Mouse (Mus musculus) bone marrow, adult 2 months (tissue): ENCODE results near the gene Alk. TPM values are rescaled to one million over a fixed set of nuclear protein-coding genes. Genes with fewer than 3 reads are reported as not detected.

Experiments used
- H3K27ac ChIP-seq: fragments of 200-500 bp; 2 replicates; pipeline ENCODE4 v1.5.1; 2012; ENCODE audit warnings: low read depth, mild to moderate bottlenecking, control low read depth, inconsistent platforms, low read length; ENCODE audit not compliant: control insufficient read depth, poor library complexity, insufficient read depth
- H3K4me1 ChIP-seq: fragments of 200-500 bp; 2 replicates; pipeline ENCODE4 v1.6.1; 2011; ENCODE audit warnings: low read length; ENCODE audit not compliant: control insufficient read depth, insufficient read depth
- H3K4me3 ChIP-seq: fragments of 200-500 bp; replicated peaks from 2 replicates; pipeline ENCODE3; 2011; ENCODE audit warnings: mild to moderate bottlenecking, low read depth, low read length, control low read depth; ENCODE audit not compliant: control insufficient read depth
- CTCF ChIP-seq: fragments of 200-500 bp; IDR thresholded peaks from 2 replicates; pipeline ENCODE4 v1.5.1; 2011; ENCODE audit warnings: low read length, control low read depth; ENCODE audit not compliant: control insufficient read depth, insufficient read depth
- POLR2A ChIP-seq: fragments of 200-500 bp; IDR thresholded peaks from 2 replicates; pipeline ENCODE4 v1.6.1; 2011; ENCODE audit warnings: low read depth, mild to moderate bottlenecking, control low read depth, low read length, borderline replicate concordance; ENCODE audit not compliant: control insufficient read depth
- WGBS: fragments of 180-500 bp; shearing (Covaris S2); methylation state at CpG from one replicate; pipeline ENCODE4 v1.1.7; 2018; 5-methylcytosine and 5-hydroxymethylcytosine counted together
- polyA plus RNA-seq: library from polyadenylated mRNA; stranded (reverse); fragments of >200 nt; gene quantifications from 2 replicates; pipeline ENCODE4 v1.2.4, GENCODE M21; 2011; ENCODE audit warnings: low replicate concordance; ENCODE audit not compliant: missing spikeins, insufficient read depth, insufficient read length

Alk gene
- polyA plus RNA-seq, 1 experiment: not detected

DNA sequence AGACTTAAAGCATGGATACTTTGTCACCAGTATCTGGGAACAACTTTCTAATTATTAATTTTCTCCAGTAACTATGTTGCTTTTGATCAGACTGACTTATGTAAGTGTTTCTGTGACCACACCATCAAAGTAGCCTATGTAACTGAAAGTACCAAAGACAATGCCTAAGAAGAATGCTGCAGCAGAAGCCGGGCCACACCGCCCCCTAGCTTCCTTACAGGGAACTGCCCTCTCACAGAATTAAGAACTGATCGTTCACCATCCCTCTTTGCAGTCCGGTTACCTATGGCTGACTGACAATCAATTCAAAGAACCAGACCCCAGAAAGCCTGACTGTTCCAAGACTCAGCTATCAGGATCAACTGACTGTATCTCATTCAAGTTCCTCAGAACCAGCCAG lies 362.4 kb downstream of the Alk start:
- no peak overlapping the region for H3K27ac ChIP-seq
- 11% methylated on average over 4 of the region's 4 CpGs for WGBS
- H3K4me1 ChIP-seq: no peaks in the 10 kb centered on the region
- TF ChIP-seq POLR2A: no peak
- TF ChIP-seq CTCF: peak; percentile 68
- no peak overlapping the region for H3K4me3 ChIP-seq

DNA sequence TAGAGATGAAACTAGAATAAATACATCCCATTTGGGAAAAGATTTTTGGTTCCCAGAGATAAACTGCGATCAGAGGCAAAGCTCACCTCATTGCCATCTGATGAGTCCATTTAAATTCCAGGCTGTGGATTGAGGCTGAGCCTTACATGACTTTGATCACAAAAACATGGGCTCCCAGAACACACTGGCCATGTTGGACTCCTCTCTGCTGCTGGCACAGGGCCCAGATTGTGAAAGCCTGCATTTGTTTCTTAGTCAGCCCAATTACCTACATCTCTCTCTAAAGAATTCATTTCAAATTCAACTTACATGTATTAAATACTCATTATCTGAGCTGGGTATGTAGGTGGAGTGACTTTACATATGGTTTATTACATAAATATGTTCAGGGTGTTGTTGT lies 367.1 kb downstream of the Alk start:
- no peaks in the 10 kb centered on the region for H3K4me1 ChIP-seq
- H3K4me3 ChIP-seq: no peak overlapping the region
- 92% methylated on average over 1 of the region's 1 CpGs for WGBS
- TF ChIP-seq CTCF: no peak
- no peak for TF ChIP-seq POLR2A
- H3K27ac ChIP-seq: no peak overlapping the region

DNA sequence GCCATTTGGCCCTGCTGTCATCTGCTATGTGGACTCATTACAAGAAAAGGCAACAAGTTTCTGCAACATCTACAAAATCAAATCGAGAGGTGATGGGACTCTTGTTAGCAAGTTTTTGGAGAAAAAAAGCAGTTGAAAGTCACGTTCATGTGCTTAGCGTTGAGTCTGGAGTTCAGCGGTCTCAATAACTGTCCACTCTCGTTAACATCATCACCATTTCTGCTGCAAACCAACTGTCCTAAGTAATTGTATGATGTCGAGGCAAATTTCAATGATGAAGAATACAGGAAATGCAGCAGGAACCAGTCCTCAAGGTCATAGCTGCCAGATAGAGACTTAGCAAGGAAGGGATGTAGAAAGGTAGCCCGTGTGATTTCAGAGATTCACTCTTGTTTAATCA lies 373.5 kb downstream of the Alk start:
- H3K4me1 ChIP-seq: no peaks in the 10 kb centered on the region
- H3K27ac ChIP-seq: no peak overlapping the region
- H3K4me3 ChIP-seq: no peak overlapping the region
- 75% methylated on average over 7 of the region's 7 CpGs for WGBS
- no peak for TF ChIP-seq CTCF
- no peak for TF ChIP-seq POLR2A

DNA sequence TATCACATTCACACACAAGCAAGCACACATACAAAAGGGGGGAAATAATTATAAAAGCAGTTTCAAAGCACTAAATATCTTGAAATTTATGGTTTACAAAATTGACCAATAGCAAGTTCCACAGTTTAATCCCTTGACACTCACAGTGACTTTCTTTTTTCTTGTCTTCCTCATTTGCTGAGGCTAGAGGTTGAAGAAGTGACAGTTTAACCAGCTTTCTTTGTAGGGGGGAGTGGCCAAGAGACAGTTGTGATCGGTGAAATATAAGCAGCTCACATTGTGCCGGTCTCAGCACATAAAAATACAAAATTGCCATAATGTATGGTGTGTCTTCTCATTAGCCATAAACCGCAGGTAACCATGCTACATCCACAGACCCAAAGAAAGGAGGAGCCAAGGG lies 385.6 kb downstream of the Alk start:
- no peak for TF ChIP-seq CTCF
- no peak for TF ChIP-seq POLR2A
- H3K4me1 ChIP-seq: peaks cover 2% of the 10 kb centered on the region; the same call in 1 of the 2 replicates
- 24% methylated on average over 3 of the region's 3 CpGs for WGBS
- H3K27ac ChIP-seq: no peak overlapping the region
- no peak overlapping the region for H3K4me3 ChIP-seq

DNA sequence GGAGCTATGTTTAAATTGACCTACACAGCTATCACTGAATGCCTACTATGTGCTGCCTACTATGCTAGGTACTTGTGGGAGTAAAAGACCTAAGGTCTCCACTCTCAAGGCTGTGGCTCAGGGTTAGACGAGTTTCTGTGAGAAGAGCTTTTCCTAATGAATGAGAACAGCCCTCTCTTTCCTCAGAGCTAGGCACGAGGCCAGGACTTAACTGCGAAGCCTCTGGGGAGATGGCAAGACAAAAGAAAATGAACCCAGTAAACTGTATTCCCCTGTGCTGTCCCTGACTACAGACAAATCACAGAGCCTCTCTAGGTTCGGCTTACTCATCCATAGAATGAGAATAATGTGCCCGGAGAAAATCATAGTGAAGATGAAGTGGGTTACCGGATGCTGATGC lies 406.9 kb downstream of the Alk start:
- H3K4me1 ChIP-seq: no peaks in the 10 kb centered on the region
- H3K4me3 ChIP-seq: no peak overlapping the region
- no peak for TF ChIP-seq CTCF
- no peak for TF ChIP-seq POLR2A
- 80% methylated on average over 6 of the region's 6 CpGs for WGBS
- H3K27ac ChIP-seq: no peak overlapping the region

DNA sequence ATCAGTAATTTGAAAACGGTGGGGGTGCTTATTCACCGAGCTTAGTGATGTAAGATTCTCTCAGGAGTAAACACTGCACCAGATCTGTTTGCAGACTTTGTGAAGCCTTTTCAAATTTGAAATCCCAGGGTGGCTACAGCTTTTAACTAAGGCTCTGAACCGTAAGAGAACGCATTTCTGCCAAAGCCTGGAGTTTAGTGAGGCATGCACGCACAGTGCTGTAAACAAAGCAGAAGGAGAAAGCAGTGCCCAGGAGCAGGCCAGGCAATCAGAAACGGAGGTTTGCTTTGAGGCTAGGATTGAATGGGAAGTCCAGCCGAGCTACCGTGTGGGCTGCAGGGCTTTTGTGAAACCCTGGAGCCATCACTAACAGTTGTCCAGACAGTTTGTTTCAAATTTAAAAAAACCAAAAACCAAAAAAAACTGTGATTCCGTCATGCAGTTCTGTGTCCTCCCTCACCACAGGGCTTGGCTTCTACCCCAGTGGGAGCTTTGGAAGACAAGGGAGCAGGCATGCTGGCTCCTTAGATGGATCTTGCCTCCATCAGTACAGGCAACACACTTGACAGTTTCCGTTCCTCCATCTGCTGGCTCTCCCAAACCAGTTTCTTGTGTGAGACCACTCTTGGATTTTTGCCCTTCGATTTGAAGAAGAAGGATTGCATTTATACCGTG lies 409.3 kb downstream of the Alk start:
- Histone ChIP-seq H3K27ac (no peak overlapping the region), H3K4me1 (no peaks in the 10 kb centered on the region), H3K4me3 (no peak overlapping the region)
- 67% methylated on average over 12 of the region's 12 CpGs for WGBS
- no peak for TF ChIP-seq CTCF
- TF ChIP-seq POLR2A: no peak

DNA sequence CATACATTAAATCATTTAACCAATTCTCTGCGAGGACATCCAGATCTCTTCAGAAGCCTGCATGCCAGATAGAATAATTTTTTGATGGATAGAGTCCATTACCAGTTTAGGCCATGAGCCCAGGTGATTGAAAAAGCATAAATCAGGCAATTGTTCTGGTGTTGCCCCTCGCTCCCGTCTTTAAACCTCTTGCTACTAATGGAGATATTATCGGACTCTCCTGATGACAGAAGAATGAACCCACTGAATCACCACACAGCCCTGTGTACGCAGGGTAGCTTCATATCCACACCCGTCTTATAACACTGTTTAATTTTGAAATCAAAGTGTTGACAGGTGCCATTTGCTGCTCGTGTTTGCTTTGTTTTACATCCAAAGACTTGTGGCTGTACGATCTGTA lies 413.9 kb downstream of the Alk start:
- Histone ChIP-seq H3K4me3 (no peak overlapping the region), H3K27ac (no peak overlapping the region), H3K4me1 (no peaks in the 10 kb centered on the region)
- WGBS: 81% methylated on average over 8 of the region's 8 CpGs
- TF ChIP-seq POLR2A (no peak), CTCF (no peak)

DNA sequence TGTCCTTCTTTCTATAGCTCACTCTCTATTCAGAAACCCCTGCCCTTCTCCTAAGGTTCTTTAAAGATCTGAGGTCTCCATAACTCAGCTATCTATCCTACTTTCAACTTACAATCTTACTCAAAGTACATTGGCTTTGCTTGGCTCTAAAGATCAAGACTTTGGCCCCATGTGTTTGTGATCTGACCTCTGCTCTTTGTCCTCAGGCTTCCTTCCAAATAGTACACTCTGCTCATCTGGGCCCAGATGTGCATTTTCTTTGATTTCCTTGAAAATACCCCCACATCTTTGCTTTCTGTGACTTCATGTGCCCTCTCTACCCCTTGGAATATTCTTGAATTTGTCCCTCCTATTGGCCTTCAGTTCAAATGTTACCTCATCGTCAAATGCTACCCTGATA lies 417.4 kb downstream of the Alk start:
- H3K4me3 ChIP-seq: no peak overlapping the region
- no peak for TF ChIP-seq CTCF
- no peak for TF ChIP-seq POLR2A
- WGBS: 80% methylated on average over 1 of the region's 1 CpGs
- H3K4me1 ChIP-seq: no peaks in the 10 kb centered on the region
- H3K27ac ChIP-seq: no peak overlapping the region

DNA sequence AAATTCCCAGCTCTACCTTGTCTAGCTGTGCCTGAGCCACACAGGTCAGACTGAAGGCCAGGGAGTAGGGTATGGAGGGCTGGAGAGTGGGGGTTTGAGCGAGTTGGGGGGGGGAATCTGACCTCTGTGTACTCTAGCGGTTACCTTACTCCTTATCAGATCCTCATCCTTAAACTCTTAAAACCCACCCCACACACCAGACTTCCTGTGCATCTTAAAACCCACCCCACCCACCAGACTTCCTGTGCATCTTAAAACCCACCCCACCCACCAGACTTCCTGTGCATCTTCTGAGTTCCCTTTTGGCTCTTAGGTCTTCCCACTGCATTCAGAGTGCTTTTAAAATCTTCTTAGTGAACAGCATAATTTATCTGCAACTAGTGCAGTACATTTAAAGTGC lies 422.0 kb downstream of the Alk start:
- no peak for TF ChIP-seq CTCF
- no peak for TF ChIP-seq POLR2A
- Histone ChIP-seq H3K4me3 (no peak overlapping the region), H3K4me1 (peaks cover 2% of the 10 kb centered on the region; the same call in 1 of the 2 replicates), H3K27ac (no peak overlapping the region)
- 3% methylated on average over 2 of the region's 2 CpGs for WGBS
